Mouse (Mus musculus): ENCODE data around the gene Gm19426. TPM values are rescaled to one million over a fixed set of nuclear protein-coding genes. Genes with fewer than 3 reads are reported as not detected.

Gm19426 gene
- polyA plus RNA-seq (2015; fragmentation: Nextera tagmentation; extraction: Ambion mirVana): 6.1 and 7.5 TPM in 2 replicates

- Histone ChIP-seq H3K9ac (peak within 1 kb of the TSS; percentile 99), H3K4me1 (peaks cover 45% of the 10 kb centered on the region), H3K27me3 (no peaks in the 10 kb centered on the region), H3K4me3 (peak within 1 kb of the TSS; percentile 93), H3K36me3 (ENCODE audit: poor library complexity, severe bottlenecking) (peaks cover 7% of the 10 kb centered on the region; the same call in 1 of the 2 replicates), H3K4me2 (peak within 1 kb of the TSS; percentile 85), H3K9me3 (replicated peaks) (no peaks in the 10 kb centered on the region), H3K27ac (peak within 1 kb of the TSS; percentile 99)
- ATAC-seq: peak; percentile 91
- WGBS: under 1% methylated on average over 25 of the region's 25 CpGs
These were observed at the start of gene Gm19426 for GRCm38 (mm10) chr2:84743561-84743960. TSS of gene Gm19426 (minus strand) at chr2:84743655.

- H3K4me2 ChIP-seq: no peak overlapping the region
- no peak overlapping the region for H3K4me3 ChIP-seq
- 95% methylated on average over 3 of the region's 3 CpGs for WGBS
- H3K9ac ChIP-seq: no peak overlapping the region
- H3K27me3 ChIP-seq: no peaks in the 10 kb centered on the region
- H3K36me3 ChIP-seq (ENCODE audit: poor library complexity, severe bottlenecking): no peaks in the 10 kb centered on the region
- H3K9me3 ChIP-seq (replicated peaks): peaks cover 7% of the 10 kb centered on the region; the same call in 1 of the 2 replicates
- H3K27ac ChIP-seq: no peak overlapping the region
- H3K4me1 ChIP-seq: no peaks in the 10 kb centered on the region
- no peak for ATAC-seq
These were observed 49.7 kb upstream of the Gm19426 start for GRCm38 (mm10) chr2:84793154-84793553.

- Histone ChIP-seq H3K4me3 (no peak overlapping the region), H3K27me3 (no peaks in the 10 kb centered on the region), H3K9ac (no peak overlapping the region), H3K4me2 (no peak overlapping the region), H3K36me3 (ENCODE audit: poor library complexity, severe bottlenecking) (no peaks in the 10 kb centered on the region), H3K4me1 (no peaks in the 10 kb centered on the region), H3K9me3 (replicated peaks) (peaks cover 7% of the 10 kb centered on the region; the same call in 1 of the 2 replicates), H3K27ac (no peak overlapping the region)
- 88% methylated on average over 3 of the region's 3 CpGs for WGBS
- no peak for ATAC-seq
These were observed 49.1 kb upstream of the Gm19426 start for GRCm38 (mm10) chr2:84792516-84792915.

GRCm38 (mm10) chr2:84790418-84790817 is 47.0 kb upstream of the Gm19426 start:
- peaks cover 7% of the 10 kb centered on the region; the same call in 1 of the 2 replicates for H3K9me3 ChIP-seq (replicated peaks)
- H3K4me1 ChIP-seq: no peaks in the 10 kb centered on the region
- no peaks in the 10 kb centered on the region for H3K27me3 ChIP-seq
- no peak overlapping the region for H3K4me3 ChIP-seq
- ATAC-seq: no peak
- no peaks in the 10 kb centered on the region for H3K36me3 ChIP-seq (ENCODE audit: poor library complexity, severe bottlenecking)
- H3K27ac ChIP-seq: no peak overlapping the region
- H3K9ac ChIP-seq: no peak overlapping the region
- H3K4me2 ChIP-seq: no peak overlapping the region
- WGBS: 64% methylated on average over 9 of the region's 9 CpGs

- no peak for ATAC-seq
- no peaks in the 10 kb centered on the region for H3K27me3 ChIP-seq
- no peaks in the 10 kb centered on the region for H3K9me3 ChIP-seq (replicated peaks)
- H3K4me1 ChIP-seq: no peaks in the 10 kb centered on the region
- no peak overlapping the region for H3K4me3 ChIP-seq
- H3K36me3 ChIP-seq (ENCODE audit: poor library complexity, severe bottlenecking): no peaks in the 10 kb centered on the region
- 78% methylated on average over 3 of the region's 3 CpGs for WGBS
- H3K4me2 ChIP-seq: no peak overlapping the region
- H3K9ac ChIP-seq: no peak overlapping the region
- no peak overlapping the region for H3K27ac ChIP-seq
These were observed 44.9 kb upstream of the Gm19426 start for GRCm38 (mm10) chr2:84788316-84788715.

GRCm38 (mm10) chr2:84783840-84784566 is 40.5 kb upstream of the Gm19426 start:
- no peaks in the 10 kb centered on the region for H3K4me1 ChIP-seq
- no peak overlapping the region for H3K4me3 ChIP-seq
- no peaks in the 10 kb centered on the region for H3K36me3 ChIP-seq (ENCODE audit: poor library complexity, severe bottlenecking)
- no peak overlapping the region for H3K9ac ChIP-seq
- ATAC-seq: no peak
- H3K9me3 ChIP-seq (replicated peaks): no peaks in the 10 kb centered on the region
- no peaks in the 10 kb centered on the region for H3K27me3 ChIP-seq
- H3K27ac ChIP-seq: no peak overlapping the region
- 91% methylated on average over 3 of the region's 3 CpGs for WGBS
- no peak overlapping the region for H3K4me2 ChIP-seq

GRCm38 (mm10) chr2:84783315-84783714 is 39.9 kb upstream of the Gm19426 start:
- H3K4me3 ChIP-seq: no peak overlapping the region
- no peak overlapping the region for H3K9ac ChIP-seq
- H3K27me3 ChIP-seq: no peaks in the 10 kb centered on the region
- no peak overlapping the region for H3K27ac ChIP-seq
- H3K36me3 ChIP-seq (ENCODE audit: poor library complexity, severe bottlenecking): no peaks in the 10 kb centered on the region
- WGBS: 95% methylated on average over 1 of the region's 1 CpGs
- no peak for ATAC-seq
- H3K9me3 ChIP-seq (replicated peaks): no peaks in the 10 kb centered on the region
- H3K4me1 ChIP-seq: no peaks in the 10 kb centered on the region
- H3K4me2 ChIP-seq: no peak overlapping the region

- Histone ChIP-seq H3K4me3 (no peak overlapping the region), H3K4me2 (no peak overlapping the region), H3K9ac (no peak overlapping the region), H3K27ac (no peak overlapping the region), H3K36me3 (ENCODE audit: poor library complexity, severe bottlenecking) (no peaks in the 10 kb centered on the region), H3K27me3 (no peaks in the 10 kb centered on the region), H3K4me1 (peaks cover 11% of the 10 kb centered on the region), H3K9me3 (replicated peaks) (no peaks in the 10 kb centered on the region)
- 57% methylated on average over 6 of the region's 6 CpGs for WGBS
- ATAC-seq: no peak
These were observed 35.8 kb upstream of the Gm19426 start for GRCm38 (mm10) chr2:84779210-84779609.

- 60% methylated on average over 3 of the region's 3 CpGs for WGBS
- no peak overlapping the region for H3K27ac ChIP-seq
- no peak for ATAC-seq
These were observed 34.3 kb upstream of the Gm19426 start for GRCm38 (mm10) chr2:84777706-84778105.

GRCm38 (mm10) chr2:84775665-84776064 is 32.2 kb upstream of the Gm19426 start:
- Histone ChIP-seq H3K27ac (peak overlapping the region; percentile 75; the same call in 1 of the 2 replicates), H3K9me3 (replicated peaks) (no peaks in the 10 kb centered on the region), H3K9ac (no peak overlapping the region), H3K36me3 (ENCODE audit: poor library complexity, severe bottlenecking) (no peaks in the 10 kb centered on the region), H3K4me2 (no peak overlapping the region), H3K4me1 (peaks cover 14% of the 10 kb centered on the region), H3K27me3 (no peaks in the 10 kb centered on the region), H3K4me3 (no peak overlapping the region)
- 75% methylated on average over 6 of the region's 6 CpGs for WGBS
- ATAC-seq: no peak

More at GRCm38 (mm10) chr2:84777706-84778105, 34.3 kb upstream of the Gm19426 start:
- H3K36me3 ChIP-seq (ENCODE audit: poor library complexity, severe bottlenecking): no peaks in the 10 kb centered on the region
- H3K9me3 ChIP-seq (replicated peaks): no peaks in the 10 kb centered on the region
- peaks cover 14% of the 10 kb centered on the region for H3K4me1 ChIP-seq
- H3K4me3 ChIP-seq: no peak overlapping the region
- H3K9ac ChIP-seq: no peak overlapping the region
- no peaks in the 10 kb centered on the region for H3K27me3 ChIP-seq
- H3K4me2 ChIP-seq: no peak overlapping the region

GRCm38 (mm10) chr2:84775241-84775640 is 31.8 kb upstream of the Gm19426 start, which contains the start of gene Serping1:
TSS of gene Serping1 (minus strand) at chr2:84775444.
- peak within 1 kb of the TSS; percentile 75 for H3K27ac ChIP-seq
- ATAC-seq: peak; percentile 50; the same call in 1 of the 2 replicates
- H3K9ac ChIP-seq: peak within 1 kb of the TSS; percentile 54
- H3K36me3 ChIP-seq (ENCODE audit: poor library complexity, severe bottlenecking): no peaks in the 10 kb centered on the region
- H3K4me3 ChIP-seq: peak within 1 kb of the TSS; percentile 35
- H3K4me1 ChIP-seq: peaks cover 14% of the 10 kb centered on the region
- 64% methylated on average over 9 of the region's 9 CpGs for WGBS
- no peaks in the 10 kb centered on the region for H3K27me3 ChIP-seq
- no peaks in the 10 kb centered on the region for H3K9me3 ChIP-seq (replicated peaks)
- H3K4me2 ChIP-seq: peak within 1 kb of the TSS; percentile 59

- H3K9me3 ChIP-seq (replicated peaks): no peaks in the 10 kb centered on the region
- H3K36me3 ChIP-seq (ENCODE audit: poor library complexity, severe bottlenecking): no peaks in the 10 kb centered on the region
- peak overlapping the region; percentile 54 for H3K9ac ChIP-seq
- H3K27me3 ChIP-seq: no peaks in the 10 kb centered on the region
- 1% methylated on average over 14 of the region's 15 CpGs for WGBS
- H3K27ac ChIP-seq: peak overlapping the region; percentile 75; the same call in 1 of the 2 replicates
- peak overlapping the region; percentile 59 for H3K4me2 ChIP-seq
- peak overlapping the region; percentile 35 for H3K4me3 ChIP-seq
- ATAC-seq: peak; percentile 94
- peaks cover 14% of the 10 kb centered on the region for H3K4me1 ChIP-seq
These were observed 31.3 kb upstream of the Gm19426 start for GRCm38 (mm10) chr2:84774751-84775150.

All from forebrain, embryonic 13.5 days (tissue).